Mouse (Mus musculus): ENCODE results near the gene Tgfb1. TPM values are rescaled to one million over a fixed set of nuclear protein-coding genes. Genes with fewer than 3 reads are reported as not detected.

Gene Tgfb1
- polyA plus RNA-seq, 1 experiment: 152 TPM

DNA sequence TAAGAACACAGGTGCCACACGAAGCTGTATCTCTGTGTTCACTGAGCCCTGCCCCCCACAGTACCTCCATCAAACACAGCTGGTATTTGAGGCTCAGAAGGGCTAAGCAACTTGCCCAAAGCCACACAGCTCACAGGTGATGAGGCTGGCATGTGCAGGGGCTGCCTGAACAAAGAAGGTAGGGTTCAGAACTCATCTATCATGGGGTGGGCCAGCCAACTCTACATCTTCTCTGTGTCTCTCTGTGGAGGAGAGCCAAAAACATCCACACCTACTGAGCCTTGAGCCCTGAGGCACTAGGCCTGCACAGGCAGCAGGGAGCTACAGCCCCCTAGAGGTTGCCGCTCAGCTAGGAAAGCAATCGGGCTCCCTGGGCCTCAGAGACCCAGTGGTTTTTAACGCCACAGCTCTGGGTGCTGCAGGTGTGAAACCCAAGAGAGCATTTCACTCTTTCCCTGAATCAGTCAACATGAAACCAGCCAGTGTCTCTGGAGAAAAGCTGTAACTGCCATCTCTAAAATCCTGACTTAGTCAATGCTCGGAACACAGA, 39.2 kb upstream of the Tgfb1 start:
- 14% methylated on average over 5 of the region's 5 CpGs for WGBS
- TF ChIP-seq CTCF (IDR thresholded peaks at IDR 0.05; ENCODE audit: extremely low read depth, insufficient read depth, insufficient read length, insufficient replicate concordance) (peak; percentile 79), POLR2A (IDR thresholded peaks at IDR 0.05; ENCODE audit: low read depth, low read length) (no peak; the same call in 1 of the 2 replicates)
- DNase-seq (ENCODE audit: low read depth in 1 of 2, low spot score in 2 of 2): peak; percentile 57 to 74
- Histone ChIP-seq H3K4me3 (ENCODE audit: extremely low read depth, insufficient read depth, insufficient read length) (no peak overlapping the region), H3K27ac (ENCODE audit: insufficient read depth, low read length) (peak overlapping the region; percentile 80), H3K4me1 (ENCODE audit: control insufficient read depth, insufficient read depth, insufficient read length) (peaks cover 44% of the 10 kb centered on the region; the same call in 1 of the 2 replicates), H3K36me3 (ENCODE audit: control insufficient read depth, insufficient read depth, low read length) (no peaks in the 10 kb centered on the region), H3K27me3 (ENCODE audit: control insufficient read depth, insufficient read depth, low read length) (no peaks in the 10 kb centered on the region)

DNA sequence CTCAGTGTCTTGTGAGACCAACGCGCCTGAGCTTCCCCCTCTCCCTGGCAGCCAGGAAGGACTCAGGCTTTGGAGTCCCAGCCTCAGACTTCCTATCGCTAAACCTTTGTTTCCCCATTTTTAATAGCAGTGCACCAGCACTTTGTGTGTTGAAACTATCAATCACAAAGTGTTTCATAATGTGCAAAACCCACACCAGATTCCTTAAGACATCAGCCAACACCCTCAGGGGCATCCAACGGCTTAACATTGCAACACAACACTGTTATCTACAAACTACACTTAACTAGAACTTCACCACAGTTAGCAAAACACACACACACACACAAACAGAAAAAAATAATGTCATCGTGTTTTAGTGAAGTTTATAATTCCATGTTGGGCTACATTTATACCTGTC, 37.0 kb upstream of the Tgfb1 start:
- WGBS: 23% methylated on average over 5 of the region's 5 CpGs
- Histone ChIP-seq H3K36me3 (ENCODE audit: control insufficient read depth, insufficient read depth, low read length) (0 out of 2 replicates have a peak, but pooled peaks cover 1% of the 10 kb centered on the region), H3K27ac (ENCODE audit: insufficient read depth, low read length) (peak overlapping the region; percentile 78), H3K27me3 (ENCODE audit: control insufficient read depth, insufficient read depth, low read length) (no peaks in the 10 kb centered on the region), H3K4me3 (ENCODE audit: extremely low read depth, insufficient read depth, insufficient read length) (no peak overlapping the region), H3K4me1 (ENCODE audit: control insufficient read depth, insufficient read depth, insufficient read length) (peaks cover 35% of the 10 kb centered on the region; the same call in 1 of the 2 replicates)
- TF ChIP-seq POLR2A (IDR thresholded peaks at IDR 0.05; ENCODE audit: low read depth, low read length): no peak
- no peak for TF ChIP-seq CTCF (IDR thresholded peaks at IDR 0.05; ENCODE audit: extremely low read depth, insufficient read depth, insufficient read length, insufficient replicate concordance)
- DNase-seq (ENCODE audit: low read depth in 1 of 2, low spot score in 2 of 2): no peak

DNA sequence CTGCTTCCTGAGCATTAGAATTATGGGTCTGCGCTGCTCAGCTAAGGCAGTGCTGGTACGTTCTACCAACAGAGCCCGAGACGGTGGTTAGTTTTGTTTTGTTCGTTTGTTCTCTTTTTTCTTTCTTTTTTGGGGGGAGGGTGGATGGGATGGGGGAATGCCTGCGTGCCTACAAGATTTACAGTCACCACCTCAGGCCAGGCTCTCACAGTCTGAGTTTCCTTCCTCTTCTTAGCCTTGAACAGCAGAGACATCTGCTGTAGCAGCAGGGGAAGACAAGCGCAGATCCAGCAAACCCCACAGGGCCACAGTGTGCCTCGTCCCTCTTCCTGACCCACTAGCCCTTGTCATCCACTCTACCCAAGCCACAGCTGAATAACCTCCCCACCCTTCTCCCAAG, 35.5 kb upstream of the Tgfb1 start:
- TF ChIP-seq CTCF (IDR thresholded peaks at IDR 0.05; ENCODE audit: extremely low read depth, insufficient read depth, insufficient read length, insufficient replicate concordance) (peak; percentile 57; the same call in 1 of the 2 replicates), POLR2A (IDR thresholded peaks at IDR 0.05; ENCODE audit: low read depth, low read length) (no peak; the same call in none of the 2 replicates)
- Histone ChIP-seq H3K36me3 (ENCODE audit: control insufficient read depth, insufficient read depth, low read length) (0 out of 2 replicates have a peak, but pooled peaks cover 1% of the 10 kb centered on the region), H3K4me1 (ENCODE audit: control insufficient read depth, insufficient read depth, insufficient read length) (peaks cover 27% of the 10 kb centered on the region; the same call in 1 of the 2 replicates), H3K27me3 (ENCODE audit: control insufficient read depth, insufficient read depth, low read length) (no peaks in the 10 kb centered on the region), H3K27ac (ENCODE audit: insufficient read depth, low read length) (peak overlapping the region; percentile 92), H3K4me3 (ENCODE audit: extremely low read depth, insufficient read depth, insufficient read length) (no peak overlapping the region)
- 12% methylated on average over 8 of the region's 8 CpGs for WGBS
- DNase-seq (ENCODE audit: low read depth in 1 of 2, low spot score in 2 of 2): peak; percentile 71 to 77

GRCm38 (mm10) chr7:25652244-25652759, 34.5 kb upstream of the Tgfb1 start:
- DNase-seq (ENCODE audit: low read depth in 1 of 2, low spot score in 2 of 2): peak in 1 of 2 experiments; percentile 63
- Histone ChIP-seq H3K27ac (ENCODE audit: insufficient read depth, low read length) (peak overlapping the region; percentile 92), H3K36me3 (ENCODE audit: control insufficient read depth, insufficient read depth, low read length) (0 out of 2 replicates have a peak, but pooled peaks cover 1% of the 10 kb centered on the region), H3K4me1 (ENCODE audit: control insufficient read depth, insufficient read depth, insufficient read length) (peaks cover 17% of the 10 kb centered on the region; the same call in 1 of the 2 replicates), H3K4me3 (ENCODE audit: extremely low read depth, insufficient read depth, insufficient read length) (no peak overlapping the region), H3K27me3 (ENCODE audit: control insufficient read depth, insufficient read depth, low read length) (no peaks in the 10 kb centered on the region)
- 21% methylated on average over 12 of the region's 12 CpGs for WGBS
- no peak for TF ChIP-seq CTCF (IDR thresholded peaks at IDR 0.05; ENCODE audit: extremely low read depth, insufficient read depth, insufficient read length, insufficient replicate concordance)

DNA sequence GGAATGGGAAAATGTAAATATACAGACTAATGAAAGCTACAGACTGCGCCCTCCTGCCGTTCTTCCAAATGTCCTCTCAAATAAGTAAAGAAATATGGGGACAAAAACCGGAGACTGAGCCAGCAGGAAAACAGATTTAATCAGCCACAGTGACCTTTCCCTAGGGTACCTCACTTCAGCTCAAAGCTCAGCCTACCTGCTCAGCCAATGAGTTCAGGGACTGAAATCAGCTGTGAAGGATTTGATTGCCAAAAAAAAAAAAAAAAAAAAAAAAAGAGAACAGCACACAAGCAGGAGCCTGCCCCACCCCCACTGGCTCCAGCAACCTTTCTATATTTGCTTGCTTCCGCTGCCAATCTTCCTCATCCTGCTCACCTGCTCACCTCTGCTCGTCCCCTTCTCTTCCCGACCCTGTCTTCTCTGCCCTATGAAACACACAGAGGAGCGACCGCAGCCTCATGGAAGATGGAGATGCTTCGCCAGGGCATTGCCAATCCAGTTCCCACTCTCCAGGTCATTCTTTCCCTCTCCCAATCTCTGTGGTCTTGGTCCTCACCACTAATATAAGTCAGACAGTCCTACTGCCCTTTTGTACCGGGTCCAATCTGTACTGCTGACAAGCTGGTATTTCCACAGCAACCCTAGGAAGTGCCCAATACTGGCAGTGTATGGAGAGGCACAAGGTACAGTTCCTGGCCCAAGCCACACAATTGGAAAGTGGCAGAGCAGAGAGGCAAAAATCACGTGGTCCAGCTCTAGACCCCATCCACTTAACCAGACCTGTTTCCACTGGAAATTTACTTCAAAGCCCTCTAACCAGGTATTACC, 31.0 kb upstream of the Tgfb1 start:
- DNase-seq (ENCODE audit: low read depth in 1 of 2, low spot score in 2 of 2): no peak
- H3K36me3 ChIP-seq (ENCODE audit: control insufficient read depth, insufficient read depth, low read length): 0 out of 2 replicates have a peak, but pooled peaks cover 1% of the 10 kb centered on the region
- TF ChIP-seq POLR2A (IDR thresholded peaks at IDR 0.05; ENCODE audit: low read depth, low read length) (no peak), CTCF (IDR thresholded peaks at IDR 0.05; ENCODE audit: extremely low read depth, insufficient read depth, insufficient read length, insufficient replicate concordance) (no peak)
- peaks cover 10% of the 10 kb centered on the region; the same call in 1 of the 2 replicates for H3K4me1 ChIP-seq (ENCODE audit: control insufficient read depth, insufficient read depth, insufficient read length)
- H3K27ac ChIP-seq (ENCODE audit: insufficient read depth, low read length): no peak overlapping the region
- WGBS: 80% methylated on average over 11 of the region's 11 CpGs
- no peak overlapping the region for H3K4me3 ChIP-seq (ENCODE audit: extremely low read depth, insufficient read depth, insufficient read length)
- H3K27me3 ChIP-seq (ENCODE audit: control insufficient read depth, insufficient read depth, low read length): no peaks in the 10 kb centered on the region

DNA sequence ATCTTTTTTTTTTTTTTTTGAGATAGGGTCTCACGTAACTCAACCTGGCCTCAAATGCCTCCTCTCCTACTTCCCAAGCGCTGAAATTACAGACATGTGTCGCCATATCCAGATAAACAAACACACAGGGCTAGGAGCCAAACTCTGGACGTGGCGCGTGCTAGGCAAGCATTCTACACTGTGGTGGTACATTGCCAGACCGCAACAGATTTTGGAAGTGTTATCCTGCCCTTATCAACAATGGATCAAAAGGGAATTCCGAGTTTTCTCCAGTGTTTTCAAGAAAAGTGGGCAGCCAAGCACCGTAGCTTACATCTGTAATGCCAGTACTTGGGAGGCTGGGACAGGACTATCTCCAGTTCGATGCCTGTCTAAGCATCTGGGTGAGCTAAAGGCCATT, 29.0 kb upstream of the Tgfb1 start:
- H3K4me3 ChIP-seq (ENCODE audit: extremely low read depth, insufficient read depth, insufficient read length): peak overlapping the region; percentile 78
- no peak for DNase-seq (ENCODE audit: low read depth in 1 of 2, low spot score in 2 of 2)
- no peak overlapping the region for H3K27ac ChIP-seq (ENCODE audit: insufficient read depth, low read length)
- H3K36me3 ChIP-seq (ENCODE audit: control insufficient read depth, insufficient read depth, low read length): peaks cover 1% of the 10 kb centered on the region; the same call in 1 of the 2 replicates
- peaks cover 4% of the 10 kb centered on the region; the same call in 1 of the 2 replicates for H3K4me1 ChIP-seq (ENCODE audit: control insufficient read depth, insufficient read depth, insufficient read length)
- 41% methylated on average over 10 of the region's 10 CpGs for WGBS
- TF ChIP-seq CTCF (IDR thresholded peaks at IDR 0.05; ENCODE audit: extremely low read depth, insufficient read depth, insufficient read length, insufficient replicate concordance) (no peak), POLR2A (IDR thresholded peaks at IDR 0.05; ENCODE audit: low read depth, low read length) (no peak)
- no peaks in the 10 kb centered on the region for H3K27me3 ChIP-seq (ENCODE audit: control insufficient read depth, insufficient read depth, low read length)

Data from spleen, adult 2 months (tissue).